Mouse (Mus musculus) erythroblast, embryonic 14.5 days (primary cell): Measurements from ENCODE around the gene Lrrn4. TPM values are rescaled to one million over a fixed set of nuclear protein-coding genes. Genes with fewer than 3 reads are reported as not detected.

Source experiments
- H3K27me3 ChIP-seq: 2 replicates; pipeline ENCODE4 v1.6.1; 2012; ENCODE audit warnings: inconsistent platforms; ENCODE audit not compliant: control insufficient read depth
- H3K36me3 ChIP-seq: 2 replicates; pipeline ENCODE4 v1.6.1; 2012; ENCODE audit warnings: mild to moderate bottlenecking, inconsistent platforms; ENCODE audit not compliant: control insufficient read depth
- H3K4me1 ChIP-seq: 2 replicates; pipeline ENCODE4 v1.6.1; 2012; ENCODE audit warnings: inconsistent platforms; ENCODE audit not compliant: control insufficient read depth
- H3K4me3 ChIP-seq: replicated peaks from 2 replicates; pipeline ENCODE3; 2012; ENCODE audit warnings: moderate library complexity, mild to moderate bottlenecking, inconsistent platforms
- H3K9me3 ChIP-seq: 2 replicates; pipeline ENCODE4 v1.6.1; 2012; ENCODE audit warnings: low read length, inconsistent platforms, mixed read lengths; ENCODE audit not compliant: control insufficient read depth
- GATA1 ChIP-seq: IDR thresholded peaks from 2 replicates; pipeline ENCODE4 v1.6.1; 2012; ENCODE audit warnings: low read length, inconsistent platforms, mixed read lengths
- TAL1 ChIP-seq: IDR thresholded peaks from 3 replicates; pipeline ENCODE4 v1.6.1; 2012; ENCODE audit warnings: low read length, inconsistent platforms, mixed read lengths
- polyA plus RNA-seq: library from polyadenylated mRNA; stranded (reverse); fragments of >175 nt; gene quantifications from 2 replicates; pipeline ENCODE4 v1.2.3, GENCODE M21; 2012

Lrrn4 gene
- polyA plus RNA-seq, 1 experiment, result not detected

DNA sequence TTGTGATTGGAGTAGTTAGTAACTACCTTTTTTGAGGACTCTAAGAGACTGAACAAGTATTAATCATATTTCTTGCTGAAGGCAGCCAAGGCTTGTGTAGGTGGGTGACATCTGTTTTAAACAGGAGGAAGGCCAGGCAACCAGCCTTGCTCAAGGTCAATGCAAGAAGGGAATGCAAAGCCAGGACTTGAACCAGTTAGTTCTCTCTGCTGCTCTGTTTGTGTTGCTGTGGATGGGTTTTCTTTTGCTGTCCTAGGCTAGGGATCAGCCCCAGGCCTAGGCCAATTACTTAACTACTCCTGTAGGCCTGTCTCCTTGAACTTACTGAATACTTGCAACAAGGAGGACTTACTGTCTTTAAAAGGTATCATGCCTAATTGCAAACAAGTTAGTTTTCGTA, 27.6 kb downstream of the Lrrn4 start:
- peaks cover 32% of the 10 kb centered on the region for H3K4me1 ChIP-seq
- peaks cover 28% of the 10 kb centered on the region for H3K36me3 ChIP-seq
- TF ChIP-seq TAL1 (no peak), GATA1 (no peak)
- H3K9me3 ChIP-seq, result no peaks in the 10 kb centered on the region
- H3K4me3 ChIP-seq, result no peak overlapping the region
- no peaks in the 10 kb centered on the region for H3K27me3 ChIP-seq

DNA sequence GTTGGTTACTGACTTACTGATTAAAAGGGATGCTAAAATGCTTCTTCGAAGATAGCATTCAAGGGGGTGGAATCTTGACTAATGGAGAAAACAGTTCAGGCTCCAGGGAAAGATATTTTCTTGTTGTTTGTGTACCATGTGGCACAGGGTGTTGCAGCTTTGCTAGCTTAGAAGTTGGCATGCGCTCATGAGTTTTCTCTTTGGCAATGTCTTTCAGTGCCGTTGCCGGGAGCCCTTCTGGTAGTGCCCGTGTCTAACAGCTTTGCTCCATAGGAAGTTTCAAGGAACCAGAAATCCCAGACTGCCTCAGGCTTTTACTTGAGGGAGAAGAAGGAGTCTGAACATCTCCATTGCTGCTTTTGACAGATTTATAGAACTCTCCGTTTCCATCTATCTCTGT, 31.6 kb downstream of the Lrrn4 start:
- no peak for TF ChIP-seq GATA1
- no peak for TF ChIP-seq TAL1
- Histone ChIP-seq H3K36me3 (peaks cover 31% of the 10 kb centered on the region), H3K4me3 (no peak overlapping the region), H3K4me1 (peaks cover 50% of the 10 kb centered on the region), H3K9me3 (no peaks in the 10 kb centered on the region), H3K27me3 (no peaks in the 10 kb centered on the region)

DNA sequence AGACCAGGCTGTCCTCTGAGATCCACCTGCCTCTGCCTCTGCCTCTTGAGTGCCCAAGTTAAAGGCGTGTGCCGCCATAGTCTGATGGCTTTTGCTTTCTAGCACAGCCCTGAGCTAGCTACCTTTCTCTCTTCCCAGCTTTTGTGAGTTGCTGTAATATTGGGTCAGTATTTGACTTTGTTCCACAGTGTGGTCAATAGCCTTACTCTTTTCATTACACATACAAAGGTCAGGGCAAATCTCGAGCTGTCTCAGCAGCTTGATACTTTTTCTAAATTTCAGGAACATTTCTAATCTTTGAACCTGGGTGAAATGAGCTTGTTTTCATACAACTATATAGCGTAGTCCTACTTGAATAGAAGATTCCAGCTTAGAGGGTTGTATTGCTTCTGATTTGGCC, 32.3 kb downstream of the Lrrn4 start:
- peak overlapping the region; percentile 93 for H3K4me3 ChIP-seq
- no peaks in the 10 kb centered on the region for H3K9me3 ChIP-seq
- H3K36me3 ChIP-seq, result peaks cover 35% of the 10 kb centered on the region
- no peaks in the 10 kb centered on the region for H3K27me3 ChIP-seq
- TF ChIP-seq TAL1 (no peak), GATA1 (no peak)
- peaks cover 50% of the 10 kb centered on the region for H3K4me1 ChIP-seq

DNA sequence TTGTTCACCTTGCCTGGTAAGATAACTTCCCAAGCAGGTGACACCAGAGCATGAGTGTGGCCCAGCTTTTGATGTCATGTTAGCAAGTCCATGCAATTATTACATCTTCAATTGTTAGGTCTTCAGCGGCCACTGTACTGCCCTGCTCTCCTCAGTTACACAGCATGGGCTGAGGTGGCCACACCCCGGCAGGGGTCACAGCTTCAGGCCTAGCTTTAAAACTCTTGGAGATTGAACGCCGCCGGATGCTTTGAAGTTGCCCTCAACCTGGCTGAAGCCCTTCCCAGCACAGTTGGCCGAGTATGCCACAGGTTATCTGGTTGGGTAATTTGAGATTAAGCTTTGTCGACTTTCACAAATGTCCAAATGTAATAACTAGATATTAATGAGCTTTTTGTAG, 33.1 kb downstream of the Lrrn4 start:
- Histone ChIP-seq H3K9me3 (no peaks in the 10 kb centered on the region), H3K4me3 (peak overlapping the region; percentile 93), H3K36me3 (peaks cover 36% of the 10 kb centered on the region), H3K27me3 (no peaks in the 10 kb centered on the region), H3K4me1 (peaks cover 50% of the 10 kb centered on the region)
- TF ChIP-seq GATA1 (no peak), TAL1 (no peak)

DNA sequence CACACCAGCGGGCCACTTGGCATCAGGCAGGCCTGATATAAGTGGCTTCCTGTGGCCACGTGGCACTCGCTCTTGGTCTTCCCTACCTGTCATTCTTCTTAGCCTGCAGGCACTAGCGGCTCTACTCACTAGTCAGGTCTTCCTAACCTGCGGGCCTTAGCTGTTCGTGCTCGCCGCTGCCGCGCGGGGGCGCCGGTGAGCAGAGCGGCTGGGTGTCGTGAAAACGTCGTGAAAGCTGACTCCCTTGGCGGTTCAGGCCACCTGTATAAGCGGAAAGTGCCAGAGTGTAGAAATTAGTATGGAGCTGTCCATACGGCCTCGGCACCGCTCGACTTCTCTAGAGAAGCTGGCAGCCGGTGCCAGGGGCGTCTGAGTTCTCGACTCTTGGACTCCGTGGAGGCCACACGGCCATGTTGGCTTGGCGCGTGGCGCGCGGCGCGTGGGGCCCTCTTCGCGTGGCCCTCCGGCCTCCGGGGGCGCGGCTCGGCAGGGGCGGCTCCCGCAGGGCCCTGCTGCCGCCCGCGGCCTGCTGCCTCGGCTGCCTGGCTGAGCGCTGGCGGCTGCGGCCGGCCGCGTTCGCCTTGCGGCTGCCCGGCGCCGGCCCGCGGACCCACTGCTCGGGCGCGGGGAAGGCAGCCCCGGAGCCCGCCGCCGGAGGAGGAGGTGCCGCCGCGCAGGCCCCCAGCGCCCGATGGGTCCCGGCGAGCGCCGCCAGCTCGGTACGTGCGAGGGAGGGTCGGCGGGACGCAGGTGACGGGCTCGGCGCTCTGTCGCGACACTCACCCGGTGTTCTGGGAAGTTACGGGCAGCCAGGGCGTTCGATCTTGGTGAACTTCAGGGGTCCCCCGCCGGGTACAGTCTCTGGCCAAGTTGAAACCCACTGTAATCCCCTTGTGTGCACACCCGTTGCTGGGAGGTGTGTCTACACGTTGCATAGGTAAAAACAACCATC, 34.0 kb downstream of the Lrrn4 start, which contains the start of gene Crls1:
Gene Crls1, plus strand, starts transcription at position 260 of the 952 bp plus-strand sequence.
- no peak for TF ChIP-seq GATA1
- no peak for TF ChIP-seq TAL1
- Histone ChIP-seq H3K4me1 (peaks cover 44% of the 10 kb centered on the region), H3K27me3 (no peaks in the 10 kb centered on the region), H3K9me3 (no peaks in the 10 kb centered on the region), H3K4me3 (peak within 1 kb of the TSS; percentile 93), H3K36me3 (peaks cover 34% of the 10 kb centered on the region)

DNA sequence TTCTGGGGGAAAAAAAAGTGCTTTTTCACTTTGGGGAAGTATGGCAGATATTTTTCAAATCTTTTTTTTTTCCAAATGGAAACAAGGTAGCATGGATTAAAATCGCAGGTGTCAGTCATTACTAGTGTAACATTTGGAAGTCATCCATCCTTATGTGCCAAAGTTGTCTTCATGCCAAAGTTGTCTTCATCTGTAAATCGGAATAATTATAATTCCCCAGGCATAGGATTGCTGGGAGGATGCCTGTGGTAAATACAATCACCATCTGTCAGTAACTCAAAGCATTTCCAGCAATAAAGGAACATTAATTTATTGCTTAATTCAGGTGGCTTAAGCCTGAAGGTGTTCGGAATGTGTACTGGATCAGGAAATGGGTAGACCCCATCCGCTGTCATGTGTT, 39.6 kb downstream of the Lrrn4 start:
- Histone ChIP-seq H3K9me3 (no peaks in the 10 kb centered on the region), H3K27me3 (no peaks in the 10 kb centered on the region), H3K36me3 (peaks cover 70% of the 10 kb centered on the region), H3K4me3 (no peak overlapping the region), H3K4me1 (peaks cover under 1% of the 10 kb centered on the region)
- TF ChIP-seq TAL1 (no peak), GATA1 (no peak)

Other genes with a start within 250 kb of the Lrrn4 start
- 0.12 and 0.28 TPM in 2 replicates for gene Shld1, start 194.0 kb downstream of the Lrrn4 start, polyA plus RNA-seq
- gene Chgb, start 99.6 kb downstream of the Lrrn4 start, polyA plus RNA-seq, result 0.01 TPM in 1 of 2 replicates, not detected in the other
- 0.06 TPM in 2 replicates for gene Trmt6, start 64.8 kb downstream of the Lrrn4 start, polyA plus RNA-seq
- gene Mcm8, start 64.8 kb downstream of the Lrrn4 start, polyA plus RNA-seq, result 0.08 and 0.13 TPM in 2 replicates
- gene Crls1, start 34.2 kb downstream of the Lrrn4 start, polyA plus RNA-seq, result 1.4 and 1.9 TPM in 2 replicates
- 0.01 TPM in 2 replicates for gene Fermt1, start 65.0 kb upstream of the Lrrn4 start, polyA plus RNA-seq